Mouse (Mus musculus) fibroblast of lung, adult 2 months (primary cell): Measurements from ENCODE around the gene F13a1.

ENCODE experiments used
- DNase-seq: peaks from one replicate; pipeline ENCODE4 v3.0.0-alpha.2; 2011; ENCODE audit warnings: low read depth

F13a1 gene

GRCm38 (mm10) chr13:36953676-36954075 lies 96.4 kb downstream of the F13a1 start:
- no peak for DNase-seq

DNA sequence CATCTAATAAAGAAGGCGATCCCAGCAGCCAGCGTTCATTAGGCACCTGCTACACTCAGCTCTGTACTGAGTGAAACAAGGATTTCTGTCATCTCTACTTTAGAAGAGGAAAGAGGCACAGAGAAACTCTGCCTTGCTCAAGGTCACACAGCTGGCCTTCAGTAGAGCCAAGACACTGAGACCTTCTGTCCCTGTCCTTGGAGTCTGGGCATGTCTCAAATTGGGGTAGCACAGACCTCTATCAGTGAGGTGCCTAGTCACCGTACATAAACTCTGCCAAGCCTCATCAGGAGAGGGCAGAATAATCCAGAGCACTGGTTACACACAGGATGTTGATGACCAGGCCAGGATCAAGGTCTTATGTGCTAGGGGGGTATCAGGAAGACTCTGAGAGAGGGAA lies 108.2 kb downstream of the F13a1 start:
- DNase-seq = no peak

DNA sequence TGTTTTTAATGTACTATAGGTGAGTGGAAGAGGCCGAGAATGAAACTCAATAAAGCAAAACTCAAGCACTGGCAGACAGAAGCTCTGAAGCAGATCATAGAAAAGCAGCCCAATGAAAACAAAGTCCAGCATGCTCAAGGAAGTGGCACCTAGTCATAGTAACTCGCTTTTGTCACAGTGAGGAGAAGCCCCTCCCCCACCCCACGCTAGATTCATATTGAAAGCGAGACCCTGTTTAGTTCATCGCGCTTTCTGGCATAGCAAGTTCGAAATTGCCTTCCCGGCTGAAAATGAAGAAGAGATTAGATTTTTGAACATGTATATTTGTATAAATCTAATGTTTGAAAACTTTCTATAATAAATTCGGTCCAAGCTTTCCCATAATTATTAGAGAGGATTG lies 118.0 kb downstream of the F13a1 start:
- DNase-seq = no peak

DNA sequence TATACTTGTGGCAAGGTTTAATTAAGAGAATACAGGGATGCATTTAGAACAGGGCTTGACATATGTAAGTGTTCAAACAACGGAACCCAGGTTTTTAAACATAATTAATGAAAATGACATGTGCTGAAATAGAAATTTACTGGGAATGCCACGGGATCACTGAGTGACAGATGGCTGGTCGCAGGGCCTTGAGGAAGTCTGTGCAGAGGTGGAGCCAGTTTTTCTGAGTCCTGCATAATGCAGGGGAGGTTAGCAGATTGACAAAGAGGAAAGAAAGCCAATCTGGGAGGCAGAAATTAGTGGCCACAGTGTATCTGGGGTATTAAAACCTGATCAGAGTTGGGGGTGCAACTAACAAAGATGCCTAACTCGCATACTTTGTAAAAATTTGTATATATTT lies 130.3 kb downstream of the F13a1 start:
- DNase-seq = no peak

- DNase-seq = no peak
These were observed 146.2 kb downstream of the F13a1 start for GRCm38 (mm10) chr13:36903885-36904284.

DNA sequence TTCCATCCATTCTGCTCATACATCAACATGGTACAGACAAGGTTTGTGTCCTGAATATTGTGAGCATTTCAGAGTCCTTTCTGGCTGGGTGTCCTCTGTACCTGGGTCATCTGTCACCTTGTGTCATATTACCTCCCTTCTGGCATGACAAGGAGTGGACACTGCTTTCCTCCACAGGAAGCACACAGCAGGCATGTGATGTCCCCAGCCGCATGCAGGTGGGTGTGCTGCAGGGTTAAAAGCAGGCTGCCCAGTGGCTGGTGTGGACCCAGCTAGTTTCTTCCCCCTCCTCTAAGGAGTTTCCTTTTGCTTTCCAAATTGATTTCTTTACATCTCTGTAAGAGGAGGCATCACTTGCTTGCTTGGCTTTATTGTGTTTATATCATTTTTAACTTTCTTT lies 146.6 kb downstream of the F13a1 start:
- DNase-seq = no peak

- DNase-seq = no peak
These were observed 148.4 kb downstream of the F13a1 start for GRCm38 (mm10) chr13:36901603-36902002.

DNA sequence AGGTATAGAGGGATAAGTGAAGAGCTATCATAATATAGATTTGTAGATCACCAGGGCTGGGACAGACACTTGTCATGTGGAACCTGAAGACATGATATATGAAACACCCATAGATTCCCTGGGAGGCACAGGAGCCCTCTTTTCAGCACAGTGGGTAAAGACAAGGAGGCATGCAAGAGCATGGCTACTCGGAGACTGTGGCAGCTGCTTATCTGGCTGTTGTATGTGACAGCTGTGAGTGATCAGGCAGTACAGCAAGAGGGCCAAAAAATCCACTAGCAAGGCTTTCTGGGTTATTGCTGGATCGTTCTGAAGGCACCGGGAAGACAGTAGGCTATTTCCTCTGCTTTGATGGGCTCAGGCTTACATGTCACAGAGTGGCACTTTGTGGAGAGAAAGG lies 149.0 kb downstream of the F13a1 start:
- no peak for DNase-seq

DNA sequence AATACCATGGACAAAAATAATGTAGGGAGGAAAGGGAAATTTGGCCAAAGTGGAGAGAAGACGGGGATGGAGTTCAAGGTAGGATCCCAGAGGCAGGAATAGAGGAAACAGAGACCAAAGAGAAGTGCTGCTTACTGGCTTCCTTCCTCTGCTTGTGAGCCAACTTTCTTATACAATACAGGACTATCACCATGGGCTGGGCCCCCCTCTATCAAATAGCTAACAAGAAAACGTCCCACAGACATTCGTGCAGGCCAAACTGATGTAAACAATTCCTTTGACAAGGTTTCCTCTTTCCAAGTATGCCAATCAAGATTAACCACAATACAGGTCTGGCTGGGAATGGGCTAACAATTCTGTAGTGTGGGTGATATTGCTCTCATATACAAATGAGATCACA lies 154.0 kb downstream of the F13a1 start:
- DNase-seq = no peak

- DNase-seq = no peak
These were observed 156.3 kb downstream of the F13a1 start for GRCm38 (mm10) chr13:36893762-36894161.

GRCm38 (mm10) chr13:36892216-36892615 lies 157.8 kb downstream of the F13a1 start:
- no peak for DNase-seq

DNA sequence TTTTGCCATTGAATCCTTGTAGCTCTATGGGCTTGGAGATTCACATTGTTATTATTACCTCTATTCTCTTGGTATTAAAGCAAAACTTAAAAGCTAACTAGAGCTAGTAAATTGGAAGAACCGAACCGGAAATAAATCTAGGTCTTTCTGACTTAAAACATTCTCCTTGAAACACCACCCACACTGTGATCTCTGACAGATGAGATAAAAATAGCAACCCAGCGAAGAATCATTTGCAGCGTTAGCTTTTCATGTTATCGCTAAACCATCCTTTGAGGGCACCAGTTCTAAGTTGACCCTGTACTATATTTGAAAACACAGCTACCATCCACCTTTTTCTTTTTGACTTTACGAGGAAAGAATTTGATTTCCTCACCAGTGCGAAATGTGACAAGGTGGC lies 164.1 kb downstream of the F13a1 start:
- DNase-seq = no peak

DNA sequence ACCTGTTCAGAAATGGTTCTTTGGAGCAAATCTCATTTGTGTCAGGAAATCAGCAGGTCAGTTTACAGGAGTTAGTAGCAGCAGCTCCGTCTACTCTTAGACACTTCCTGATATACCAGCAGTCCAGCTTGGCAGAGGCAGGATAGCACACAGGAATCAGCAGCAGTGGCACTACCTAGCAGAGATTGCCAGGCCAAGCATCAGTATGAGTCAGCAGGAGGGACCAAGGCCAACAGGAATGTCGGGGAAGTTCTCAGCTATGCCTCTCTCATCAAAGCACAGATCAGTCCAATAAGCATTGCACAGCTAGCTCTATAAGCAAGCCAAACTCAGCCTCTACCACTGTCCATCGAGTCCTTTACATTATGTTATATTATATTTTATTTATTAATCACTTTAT lies 210.9 kb downstream of the F13a1 start:
- no peak for DNase-seq
